Mouse (Mus musculus) activated CD4-positive, CD25-positive, alpha-beta regulatory T cell (primary cell): ENCODE results near the gene Gm5798. TPM values are rescaled to one million over a fixed set of nuclear protein-coding genes. Genes with fewer than 3 reads are reported as not detected.

Source experiments
- polyA plus RNA-seq, 2 experiments: library from polyadenylated mRNA; unstranded; fragments of 100-300 nt; shearing (Covaris generic); gene quantifications; one replicate each; pipeline ENCODE4 v1.2.1; 2017

Gene Gm5798
- under 1 TPM in 1 of 2 experiments, not detected in 1; 0.88 TPM for polyA plus RNA-seq

GRCm38 (mm10) chr14:41348309-41348708 lies at the start of gene Gm5798:
Gm5798 (plus strand) TSS chr14:41348609.

GRCm38 (mm10) chr14:41386279-41386678 lies 37.9 kb downstream of the Gm5798 start, which contains the start of gene Gm7945:
Gm7945 (minus strand) TSS chr14:41386379.

Other genes starting within 250 kb of the Gm5798 start
- gene Mat1a, start 243.6 kb upstream of the Gm5798 start, polyA plus RNA-seq = under 1 TPM in 1 of 2 experiments, not detected in 1; 0.25 TPM
- gene Sftpa1, start 216.8 kb upstream of the Gm5798 start, polyA plus RNA-seq = not detected
- gene Mbl1, start 197.2 kb upstream of the Gm5798 start, polyA plus RNA-seq = not detected
- gene Sftpd, start 163.5 kb upstream of the Gm5798 start, polyA plus RNA-seq = under 1 TPM in 1 of 2 experiments, not detected in 1; 0.25 TPM
- gene Gm2832, start 69.8 kb upstream of the Gm5798 start, polyA plus RNA-seq = not detected
- not detected for gene Gm7945, start 37.8 kb downstream of the Gm5798 start, polyA plus RNA-seq
- gene Gm6482, start 59.7 kb downstream of the Gm5798 start, polyA plus RNA-seq = not detected
- gene Gm7954, start 104.9 kb downstream of the Gm5798 start, polyA plus RNA-seq = not detected
- not detected for gene Gm3486, start 140.9 kb downstream of the Gm5798 start, polyA plus RNA-seq
- gene Gm7970, start 207.0 kb downstream of the Gm5798 start, polyA plus RNA-seq = not detected
- under 1 TPM; 0.29 to 0.44 TPM for gene 1700049E17Rik2, start 224.6 kb downstream of the Gm5798 start, polyA plus RNA-seq